Mouse (Mus musculus) brain, embryonic 18.5 days (tissue): ENCODE measurements around the gene Calcb.

ENCODE experiments used
- DNase-seq: peaks from one replicate; pipeline ENCODE4 v3.0.0-alpha.2; 2012; ENCODE audit warnings: low read depth, low spot score

Calcb gene

DNA sequence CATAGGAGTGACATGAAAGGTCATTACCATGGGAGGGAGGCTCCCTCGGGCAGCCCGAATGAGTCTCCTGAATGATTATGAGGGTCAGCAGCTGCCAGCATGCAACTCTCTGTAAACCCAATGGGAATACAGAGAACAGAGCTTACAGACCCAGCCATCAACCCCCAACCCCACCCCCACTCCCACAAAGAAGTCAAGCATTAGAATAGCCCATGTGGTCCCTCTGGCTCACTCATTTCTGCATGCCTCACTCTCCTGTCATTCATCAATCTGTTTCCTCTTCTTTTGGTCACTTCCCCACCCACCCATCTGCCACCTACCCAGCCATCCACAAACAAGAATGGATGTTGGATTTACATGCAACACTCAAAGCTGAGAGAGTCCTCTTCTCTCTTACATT is 35.0 kb downstream of the Calcb start:
- DNase-seq: no peak

DNA sequence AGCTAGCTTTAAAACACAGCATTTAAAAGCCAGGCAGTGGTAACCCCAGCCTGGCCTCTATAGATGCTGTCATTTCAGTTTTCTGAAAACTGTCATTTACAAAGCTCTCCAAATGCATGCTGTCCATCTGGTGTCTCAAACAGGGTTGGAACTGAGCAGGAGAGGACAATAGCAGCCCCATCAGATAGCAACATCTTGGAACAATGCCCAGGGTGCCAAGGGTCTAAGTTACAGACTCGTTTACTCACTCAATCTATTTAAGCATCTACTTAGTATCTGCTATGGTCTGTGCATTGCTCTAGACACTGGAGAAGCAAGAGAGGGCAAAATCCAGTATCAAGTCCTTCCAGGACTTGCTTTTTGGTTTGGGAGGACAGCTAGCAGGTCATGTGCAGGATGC is 35.8 kb downstream of the Calcb start:
- DNase-seq: no peak

GRCm38 (mm10) chr7:114754626-114755025 is 36.2 kb downstream of the Calcb start:
- no peak for DNase-seq

- no peak for DNase-seq
Observed at GRCm38 (mm10) chr7:114762660-114763059, 44.2 kb downstream of the Calcb start.

- no peak for DNase-seq
Observed at GRCm38 (mm10) chr7:114765273-114765672, 46.8 kb downstream of the Calcb start.

GRCm38 (mm10) chr7:114766523-114766922 is 48.1 kb downstream of the Calcb start:
- DNase-seq: no peak

GRCm38 (mm10) chr7:114768516-114768915 is 50.1 kb downstream of the Calcb start:
- DNase-seq: no peak

DNA sequence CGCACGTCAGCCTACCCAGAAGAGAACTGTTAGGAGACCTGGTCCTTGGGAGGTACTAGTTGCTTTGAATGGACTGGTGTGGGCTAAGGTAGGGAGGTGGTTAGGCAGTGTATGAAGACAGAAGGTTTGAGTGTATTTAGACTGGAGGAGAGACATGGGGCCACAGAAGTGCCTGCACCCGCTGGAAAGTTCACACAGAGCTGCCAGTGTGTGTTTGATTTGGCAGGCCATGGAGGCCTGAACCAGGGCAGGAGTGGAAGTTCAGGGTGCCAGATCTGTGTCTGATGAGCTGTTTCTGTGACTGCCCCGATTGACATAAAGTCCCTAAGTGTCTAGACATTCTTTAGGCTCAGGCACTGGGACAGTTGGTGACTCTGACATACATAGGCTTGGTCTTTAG is 50.6 kb downstream of the Calcb start:
- DNase-seq: no peak

DNA sequence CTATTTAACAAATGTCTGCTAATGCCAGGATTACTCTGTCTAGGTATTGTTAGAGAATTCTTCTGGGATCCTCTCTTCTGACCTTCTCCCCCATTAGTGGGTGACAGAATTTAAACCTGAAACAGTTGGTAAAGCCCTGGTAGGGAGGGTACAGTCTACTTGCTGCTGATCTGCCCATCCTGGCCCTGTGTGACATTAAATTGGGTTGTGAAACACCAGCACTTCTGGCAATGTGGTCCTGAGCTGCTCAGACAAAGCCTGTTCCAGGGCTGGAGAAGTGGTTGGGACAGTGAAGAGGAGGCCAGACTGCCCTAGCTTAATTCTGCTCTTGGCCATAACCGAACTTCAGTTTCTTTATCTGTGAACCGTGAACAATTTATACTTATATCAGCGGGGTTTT is 52.1 kb downstream of the Calcb start:
- no peak for DNase-seq

GRCm38 (mm10) chr7:114771801-114772200 is 53.4 kb downstream of the Calcb start:
- DNase-seq: no peak
